Mouse (Mus musculus) adipocyte (in vitro differentiated cells): ENCODE measurements around the gene Bcas3.
"Not testable (repeated sequence)": the region's sequence is repeated elsewhere in the genome, so short reads cannot be mapped to it uniquely, and the experiment has no call there.

Source experiments
- DNase-seq: peaks from one replicate; pipeline ENCODE4 v3.0.0-alpha.2; 2016; ENCODE audit warnings: low spot score

Gene Bcas3

GRCm38 (mm10) chr11:85712026-85712804 is 359.2 kb downstream of the Bcas3 start:
- DNase-seq: no peak

GRCm38 (mm10) chr11:85712860-85713813 is 360.2 kb downstream of the Bcas3 start:
- no peak for DNase-seq

- DNase-seq: peak; percentile 63
Measured at GRCm38 (mm10) chr11:85713814-85714208, 360.8 kb downstream of the Bcas3 start.

- DNase-seq: peak; percentile 34
Measured at GRCm38 (mm10) chr11:85714312-85714931, 361.5 kb downstream of the Bcas3 start.

- not testable (repeated sequence) for DNase-seq
Measured at GRCm38 (mm10) chr11:85716730-85717129, 363.8 kb downstream of the Bcas3 start.

- DNase-seq: no peak
Measured at GRCm38 (mm10) chr11:85719091-85719490, 366.1 kb downstream of the Bcas3 start.

- DNase-seq: peak; percentile 71
Measured at GRCm38 (mm10) chr11:85719766-85720165, 366.8 kb downstream of the Bcas3 start.

- DNase-seq: peak; percentile 28
Measured at GRCm38 (mm10) chr11:85720269-85720773, 367.4 kb downstream of the Bcas3 start.

- DNase-seq: no peak
Measured at GRCm38 (mm10) chr11:85721986-85722385, 369.0 kb downstream of the Bcas3 start.

- no peak for DNase-seq
Measured at GRCm38 (mm10) chr11:85724159-85724558, 371.2 kb downstream of the Bcas3 start.

- DNase-seq: peak; percentile 34
Measured at GRCm38 (mm10) chr11:85729725-85730124, 376.8 kb downstream of the Bcas3 start.

- no peak for DNase-seq
Measured at GRCm38 (mm10) chr11:85732462-85733012, 379.6 kb downstream of the Bcas3 start.

- DNase-seq: peak; percentile 47
Measured at GRCm38 (mm10) chr11:85733577-85733976, 380.6 kb downstream of the Bcas3 start.

GRCm38 (mm10) chr11:85734317-85735211 is 381.6 kb downstream of the Bcas3 start:
- DNase-seq: no peak

GRCm38 (mm10) chr11:85737227-85737626 is 384.3 kb downstream of the Bcas3 start:
- DNase-seq: no peak

- DNase-seq: no peak
Measured at GRCm38 (mm10) chr11:85737893-85738292, 384.9 kb downstream of the Bcas3 start.

GRCm38 (mm10) chr11:85738585-85738984 is 385.6 kb downstream of the Bcas3 start:
- DNase-seq: peak; percentile 27

- peak; percentile 68 for DNase-seq
Measured at GRCm38 (mm10) chr11:85739266-85739977, 386.5 kb downstream of the Bcas3 start.

GRCm38 (mm10) chr11:85746373-85746772 is 393.4 kb downstream of the Bcas3 start:
- no peak for DNase-seq

- no peak for DNase-seq
Measured at GRCm38 (mm10) chr11:85748891-85749290, 395.9 kb downstream of the Bcas3 start.
